7 mouse cellular contexts compared by ENCODE assay signal in genomic region chr12:80519621-80520332, GRCm38 (mm10). TPM values are rescaled to one million over a fixed set of nuclear protein-coding genes. Genes with fewer than 3 reads are reported as not detected.
DNase-seq lines count a peak whose midpoint lies in the region; ATAC-seq lines count a peak whose summit lies in the region.

No protein-coding gene starts in this region.

- H3K4me1 ChIP-seq in embryonic facial prominence, embryonic 11.5 days (ENCODE audit: control insufficient read depth, insufficient read depth, low read length) = no peaks in the 10 kb centered on the region
- peaks cover 11% of the 10 kb centered on the region for H3K4me1 ChIP-seq in midbrain, embryonic 14.5 days (ENCODE audit: control insufficient read depth, insufficient read depth, low read length)

- peak; percentile 42 for DNase-seq in urinary bladder, postnatal 14 days (ENCODE audit: low spot score)
- DNase-seq in urinary bladder, postnatal 10 days (ENCODE audit: low spot score) = no peak
- DNase-seq in embryonic facial prominence, embryonic 11.5 days (ENCODE audit: low spot score) = peak; percentile 70
- DNase-seq in heart, postnatal 10 days = peak; percentile 49 to 59
- DNase-seq in left cerebral cortex, postnatal 14 days (ENCODE audit: low spot score in 2 of 2) = peak; percentile 75 to 81
- DNase-seq in midbrain, embryonic 14.5 days = peak; percentile 81
- peak; percentile 15 for DNase-seq in yolk sac, embryonic 10.5 days (ENCODE audit: low spot score)

- no peaks in the 10 kb centered on the region for H3K36me3 ChIP-seq in embryonic facial prominence, embryonic 11.5 days (replicated peaks; ENCODE audit: control insufficient read depth, insufficient read depth, low read depth, low read length)
- H3K36me3 ChIP-seq in midbrain, embryonic 14.5 days (ENCODE audit: control insufficient read depth, insufficient read depth, low read length) = no peaks in the 10 kb centered on the region

- peak overlapping the region; percentile 61 for H3K4me3 ChIP-seq in embryonic facial prominence, embryonic 11.5 days (ENCODE audit: low read depth, low read length)
- peak overlapping the region; percentile 79 for H3K4me3 ChIP-seq in midbrain, embryonic 14.5 days (replicated peaks; ENCODE audit: low read depth, low read length)

- ATAC-seq in embryonic facial prominence, embryonic 11.5 days (replicated peaks; ENCODE audit: insufficient number of reproducible peaks, low FRiP score, low TSS enrichment, low read depth) = peak; percentile 53
- ATAC-seq in midbrain, embryonic 14.5 days (ENCODE audit: low FRiP score, low TSS enrichment) = peak; percentile 52

- peak overlapping the region; percentile 97 for H3K4me2 ChIP-seq in embryonic facial prominence, embryonic 11.5 days (ENCODE audit: low read depth, low read length)
- peak overlapping the region; percentile 92 for H3K4me2 ChIP-seq in midbrain, embryonic 14.5 days (ENCODE audit: low read length)

- WGBS in embryonic facial prominence, embryonic 11.5 days = under 1% methylated on average over 43 of the region's 43 CpGs
- WGBS in midbrain, embryonic 14.5 days = 1% methylated on average over 43 of the region's 43 CpGs

- peaks cover 22% of the 10 kb centered on the region for H3K27me3 ChIP-seq in embryonic facial prominence, embryonic 11.5 days (ENCODE audit: control insufficient read depth, insufficient read depth, low read length)
- H3K27me3 ChIP-seq in midbrain, embryonic 14.5 days (ENCODE audit: control insufficient read depth, insufficient read depth, low read length) = peaks cover 10% of the 10 kb centered on the region; the same call in 1 of the 2 replicates

- H3K9me3 ChIP-seq in embryonic facial prominence, embryonic 11.5 days (replicated peaks; ENCODE audit: control insufficient read depth, low read length) = no peaks in the 10 kb centered on the region
- no peaks in the 10 kb centered on the region for H3K9me3 ChIP-seq in midbrain, embryonic 14.5 days (ENCODE audit: control insufficient read depth, low read length)

- intact Hi-C loops in heart, postnatal 10 days (cut with DNase I) = loop anchor here (5.0 kb wide), 1 partner anchor 43 kb away; no protein-coding TSS in a partner anchor
- intact Hi-C loops in left cerebral cortex, postnatal 14 days (cut with DNase I) = loop anchor here (5.0 kb wide), 2 partner anchors 48 to 63 kb away; no protein-coding TSS in a partner anchor

- H3K9ac ChIP-seq in embryonic facial prominence, embryonic 11.5 days (replicated peaks; ENCODE audit: low read length) = peak overlapping the region; percentile 54
- peak overlapping the region; percentile 77 for H3K9ac ChIP-seq in midbrain, embryonic 14.5 days (replicated peaks; ENCODE audit: low read length)

- no peak overlapping the region; the same call in 1 of the 2 replicates for H3K27ac ChIP-seq in embryonic facial prominence, embryonic 11.5 days (replicated peaks; ENCODE audit: low read depth, low read length)
- H3K27ac ChIP-seq in midbrain, embryonic 14.5 days (replicated peaks; ENCODE audit: low read depth, low read length) = peak overlapping the region; percentile 90

RNA-seq across cellular contexts. Expression of gene Galnt16, which starts 1.7 kb away (rescaled TPM):
- polyA plus RNA-seq in embryonic facial prominence, embryonic 11.5 days (2014; fragmentation: Nextera tagmentation; extraction: Ambion mirVana) = 6.9 and 7.0 TPM in 2 replicates
- total RNA-seq in heart, postnatal 10 days (2021) = 10 to 100 TPM; 13.4 to 16.0 TPM
- 10 to 100 TPM; 61.8 to 73.1 TPM for total RNA-seq in left cerebral cortex, postnatal 14 days (2021)
- 21.7 and 30.4 TPM in 2 replicates for polyA plus RNA-seq in midbrain, embryonic 14.5 days (2014; fragmentation: Nextera tagmentation; extraction: Ambion mirVana)

RNA-seq across cellular contexts. Expression of gene Exd2, which starts 56.9 kb away (rescaled TPM):
- polyA plus RNA-seq in embryonic facial prominence, embryonic 11.5 days (2014; fragmentation: Nextera tagmentation; extraction: Ambion mirVana) = 34.9 and 36.2 TPM in 2 replicates
- 10 to 100 TPM; 12.8 to 13.3 TPM for total RNA-seq in heart, postnatal 10 days (2021)
- 100 to 1,000 TPM in 1 of 2 experiments, 10 to 100 TPM in 1; 97.7 to 134 TPM for total RNA-seq in left cerebral cortex, postnatal 14 days (2021)
- 52.9 and 59.7 TPM in 2 replicates for polyA plus RNA-seq in midbrain, embryonic 14.5 days (2014; fragmentation: Nextera tagmentation; extraction: Ambion mirVana)

Comparison
In these comparisons a context has a peak if more than half of its experiments do, and no peak if none do; other contexts are left out.
1. RNA of gene Exd2, which starts 56.9 kb away (total RNA-seq): 97.7 to 134 TPM in left cerebral cortex, postnatal 14 days; 12.8 to 13.3 TPM in heart, postnatal 10 days; every median in the first group is over 4 times any median in the second.